Mouse (Mus musculus) ovary, adult 2 months (tissue): ENCODE measurements around the gene Ccna2. TPM values are rescaled to one million over a fixed set of nuclear protein-coding genes. Genes with fewer than 3 reads are reported as not detected.

Experiments
- polyA plus RNA-seq: library from polyadenylated mRNA; depleted of rRNA; stranded (reverse); fragments of >200 nt; gene quantifications from 2 replicates; pipeline ENCODE4 v1.2.3, GENCODE M21; 2012; rRNA removed

The Ccna2 gene
- 68.2 and 95.3 TPM in 2 replicates for polyA plus RNA-seq

GRCm38 (mm10) chr3:36571827-36572378, at the start of gene Ccna2:
Gene Ccna2 (minus strand): TSS chr3:36572150.

GRCm38 (mm10) chr3:36613202-36613907, 41.4 kb upstream of the Ccna2 start, which contains the start of gene Bbs7:
Gene Bbs7 (minus strand): TSS chr3:36613477.

GRCm38 (mm10) chr3:36552406-36553047, 19.4 kb downstream of the Ccna2 start, which contains the start of gene Exosc9:
Gene Exosc9 (plus strand): TSS chr3:36552606.

GRCm38 (mm10) chr3:36521073-36522060, 50.6 kb downstream of the Ccna2 start, which contains the start of gene Gm11549:
Gene Gm11549 (minus strand): TSS chr3:36521813.

Other genes starting within 250 kb of the Ccna2 start
- gene Anxa5, start 96.3 kb downstream of the Ccna2 start, polyA plus RNA-seq = 731 and 952 TPM in 2 replicates
- gene 1810062G17Rik, start 96.2 kb downstream of the Ccna2 start, polyA plus RNA-seq = 1.9 and 2.1 TPM in 2 replicates
- 0.07 and 0.20 TPM in 2 replicates for gene Gm11549, start 50.3 kb downstream of the Ccna2 start, polyA plus RNA-seq
- gene Exosc9, start 19.5 kb downstream of the Ccna2 start, polyA plus RNA-seq = 5.7 and 7.3 TPM in 2 replicates
- gene Bbs7, start 41.3 kb upstream of the Ccna2 start, polyA plus RNA-seq = 1.4 and 2.1 TPM in 2 replicates
- 7.6 and 10.8 TPM in 2 replicates for gene Trpc3, start 118.0 kb upstream of the Ccna2 start, polyA plus RNA-seq